Mouse (Mus musculus) ES-CJ7 (cell line): ENCODE measurements around the gene Shoc2.

Source experiments
- DNase-seq: peaks from one replicate; pipeline ENCODE4 v3.0.0; 2011; ENCODE audit warnings: low read depth, low spot score

The Shoc2 gene

GRCm38 (mm10) chr19:54035100-54035499 lies 91.0 kb downstream of the Shoc2 start:
- no peak for DNase-seq

- peak; percentile 59 for DNase-seq
These were observed 95.3 kb downstream of the Shoc2 start for GRCm38 (mm10) chr19:54039441-54039840.

GRCm38 (mm10) chr19:54040356-54041028 lies 96.4 kb downstream of the Shoc2 start:
- no peak for DNase-seq

DNA sequence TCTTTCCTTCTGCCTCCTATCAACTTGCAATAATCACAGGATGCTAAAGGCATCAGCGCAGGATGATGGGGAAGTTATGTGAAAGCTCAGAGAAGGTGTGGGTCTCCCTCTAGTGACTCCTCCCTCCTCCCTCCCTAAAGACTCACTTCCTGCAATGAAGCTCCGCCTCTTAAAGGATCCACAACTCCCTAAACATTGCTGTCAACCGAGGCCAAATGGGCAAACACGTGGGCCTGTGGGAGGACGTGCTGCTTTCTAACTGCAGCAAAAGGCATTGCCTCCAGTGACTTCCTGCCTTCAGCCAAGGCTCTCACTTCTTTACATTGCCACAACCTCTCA lies 96.9 kb downstream of the Shoc2 start:
- DNase-seq = no peak

DNA sequence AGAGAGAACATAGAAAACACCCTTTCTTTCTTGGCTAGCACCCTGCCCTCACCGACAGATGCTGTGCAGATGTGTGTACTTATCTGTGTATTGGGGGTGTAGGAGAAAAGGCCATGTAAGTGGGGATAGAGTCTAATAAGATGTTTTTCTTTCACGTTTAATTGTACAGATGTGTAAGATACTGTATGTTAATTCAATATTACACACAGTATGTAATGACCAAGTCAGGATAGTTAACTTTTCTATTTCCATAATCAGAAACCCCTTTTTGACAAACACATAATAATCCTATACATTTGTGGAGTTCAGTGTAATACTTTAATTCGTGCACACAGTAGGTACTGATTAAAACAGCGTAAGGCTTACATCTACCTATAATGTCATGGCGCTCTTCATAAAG lies 99.7 kb downstream of the Shoc2 start, which contains the start of gene Adra2a:
Gene Adra2a (plus strand): TSS at position 301 of the 400 bp plus-strand sequence.
- DNase-seq = no peak

DNA sequence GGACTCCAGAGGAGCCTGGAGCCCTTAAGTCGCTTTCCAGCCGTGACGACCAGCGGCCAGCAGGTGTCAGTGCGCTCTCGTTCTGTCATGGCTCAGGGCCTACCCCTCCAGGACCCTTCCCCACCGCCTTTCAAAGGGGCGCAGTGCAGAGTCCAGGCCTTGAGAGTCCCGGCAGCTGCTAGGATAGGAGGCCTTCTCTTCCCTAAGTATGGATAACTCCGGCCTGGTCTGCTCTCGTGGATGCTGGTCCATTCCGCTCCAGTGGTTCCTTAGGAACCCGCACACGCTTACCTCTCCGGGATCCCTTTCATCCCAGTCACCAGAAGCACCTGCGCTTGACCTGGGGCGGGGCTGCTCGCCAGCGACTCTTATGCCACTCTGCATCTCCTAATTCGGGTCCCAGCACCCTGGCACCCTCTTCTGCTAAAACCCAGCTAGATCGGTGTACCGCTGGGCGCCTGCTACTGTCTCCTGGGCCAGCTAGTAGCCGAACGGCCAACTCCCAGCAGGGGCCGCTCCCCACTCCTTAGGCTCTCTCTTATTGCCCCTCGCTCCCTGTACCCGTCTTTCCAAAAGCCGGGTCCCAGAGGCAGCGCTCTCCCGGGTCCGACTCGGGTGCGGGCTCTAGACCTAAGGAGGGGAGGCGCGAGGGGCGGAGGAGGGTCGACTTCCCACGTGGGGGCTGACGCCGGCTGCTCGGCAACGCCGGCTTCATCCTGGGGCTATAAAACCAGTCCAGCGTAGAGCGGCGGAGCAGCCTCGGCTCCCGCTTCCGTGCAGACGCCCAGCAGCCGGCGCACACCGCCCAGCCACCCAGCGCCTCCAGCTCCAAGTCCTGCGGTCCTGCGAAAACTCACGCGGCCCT lies 100.6 kb downstream of the Shoc2 start:
- DNase-seq = peak; percentile 82

- no peak for DNase-seq
These were observed 101.3 kb downstream of the Shoc2 start for GRCm38 (mm10) chr19:54045412-54045811.

DNA sequence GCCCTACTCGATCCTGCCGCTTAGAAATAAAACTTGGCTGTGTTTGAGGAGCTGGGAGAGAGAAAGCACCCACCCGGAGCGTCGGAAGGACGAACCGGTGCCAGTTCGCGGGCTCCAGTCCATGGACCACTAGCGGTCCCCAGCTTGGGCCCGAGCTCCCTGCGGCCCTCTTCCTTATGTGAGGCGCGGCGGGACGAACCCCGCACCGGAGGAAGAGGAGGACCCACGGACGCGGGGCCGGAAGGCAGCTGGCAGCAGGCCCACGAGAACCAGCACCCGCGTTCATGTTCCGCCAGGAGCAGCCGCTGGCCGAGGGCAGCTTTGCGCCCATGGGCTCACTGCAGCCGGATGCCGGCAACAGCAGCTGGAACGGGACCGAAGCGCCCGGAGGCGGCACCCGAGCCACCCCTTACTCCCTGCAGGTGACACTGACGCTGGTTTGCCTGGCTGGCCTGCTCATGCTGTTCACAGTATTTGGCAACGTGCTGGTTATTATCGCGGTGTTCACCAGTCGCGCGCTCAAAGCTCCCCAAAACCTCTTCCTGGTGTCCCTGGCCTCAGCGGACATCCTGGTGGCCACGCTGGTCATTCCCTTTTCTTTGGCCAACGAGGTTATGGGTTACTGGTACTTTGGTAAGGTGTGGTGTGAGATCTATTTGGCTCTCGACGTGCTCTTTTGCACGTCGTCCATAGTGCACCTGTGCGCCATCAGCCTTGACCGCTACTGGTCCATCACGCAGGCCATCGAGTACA lies 102.0 kb downstream of the Shoc2 start:
- no peak for DNase-seq

DNA sequence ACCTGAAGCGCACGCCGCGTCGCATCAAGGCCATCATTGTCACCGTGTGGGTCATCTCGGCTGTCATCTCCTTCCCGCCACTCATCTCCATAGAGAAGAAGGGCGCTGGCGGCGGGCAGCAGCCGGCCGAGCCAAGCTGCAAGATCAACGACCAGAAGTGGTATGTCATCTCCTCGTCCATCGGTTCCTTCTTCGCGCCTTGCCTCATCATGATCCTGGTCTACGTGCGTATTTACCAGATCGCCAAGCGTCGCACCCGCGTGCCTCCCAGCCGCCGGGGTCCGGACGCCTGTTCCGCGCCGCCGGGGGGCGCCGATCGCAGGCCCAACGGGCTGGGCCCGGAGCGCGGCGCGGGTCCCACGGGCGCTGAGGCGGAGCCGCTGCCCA lies 102.6 kb downstream of the Shoc2 start:
- DNase-seq = no peak

- DNase-seq = peak; percentile 21
These were observed 103.4 kb downstream of the Shoc2 start for GRCm38 (mm10) chr19:54047386-54048050.

GRCm38 (mm10) chr19:54048161-54048885 lies 104.2 kb downstream of the Shoc2 start:
- no peak for DNase-seq

DNA sequence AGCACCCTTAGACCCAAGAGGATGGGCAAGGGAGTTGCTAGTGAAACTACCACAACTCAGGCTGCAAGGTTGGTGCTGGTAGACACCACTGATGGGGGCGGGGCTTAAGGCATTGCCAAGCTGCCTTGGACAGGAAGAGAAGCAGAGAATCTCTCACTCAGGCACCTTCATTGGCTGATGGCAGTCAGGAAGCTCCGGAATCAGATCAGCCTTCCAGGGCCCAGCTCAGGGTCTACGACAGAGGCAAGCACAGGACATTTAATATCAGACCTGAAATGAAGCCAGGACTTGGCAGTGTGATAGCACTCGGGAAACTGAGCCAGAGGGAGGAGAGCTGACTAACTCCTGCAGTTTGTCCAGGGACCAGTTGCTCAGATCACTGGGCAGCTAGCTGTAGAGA lies 107.5 kb downstream of the Shoc2 start:
- DNase-seq = no peak

DNA sequence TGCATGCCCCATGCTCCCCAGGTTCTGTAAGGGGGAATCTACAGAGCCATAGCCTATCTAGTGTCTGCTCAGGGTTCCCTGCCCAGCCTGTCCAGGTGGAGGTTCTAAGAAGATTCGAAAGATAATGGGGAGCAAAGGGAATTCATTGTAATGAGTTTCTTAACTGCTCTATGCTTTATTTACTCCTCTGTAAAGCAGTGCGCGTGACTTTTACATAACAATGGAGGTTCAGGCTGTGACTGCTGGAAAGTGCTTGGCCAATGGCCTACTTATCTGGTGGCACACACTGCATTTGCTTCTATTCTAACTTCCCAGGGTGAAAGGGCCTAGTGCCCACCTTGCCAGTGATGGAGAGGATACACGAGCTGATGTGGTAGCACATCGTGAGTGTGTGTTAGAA lies 111.7 kb downstream of the Shoc2 start:
- DNase-seq = peak; percentile 44

GRCm38 (mm10) chr19:54068447-54068846 lies 124.3 kb downstream of the Shoc2 start:
- no peak for DNase-seq

GRCm38 (mm10) chr19:54070521-54070920 lies 126.4 kb downstream of the Shoc2 start:
- DNase-seq = no peak

GRCm38 (mm10) chr19:54072233-54072800 lies 128.2 kb downstream of the Shoc2 start:
- no peak for DNase-seq

- DNase-seq = no peak
These were observed 132.6 kb downstream of the Shoc2 start for GRCm38 (mm10) chr19:54076362-54077349.

DNA sequence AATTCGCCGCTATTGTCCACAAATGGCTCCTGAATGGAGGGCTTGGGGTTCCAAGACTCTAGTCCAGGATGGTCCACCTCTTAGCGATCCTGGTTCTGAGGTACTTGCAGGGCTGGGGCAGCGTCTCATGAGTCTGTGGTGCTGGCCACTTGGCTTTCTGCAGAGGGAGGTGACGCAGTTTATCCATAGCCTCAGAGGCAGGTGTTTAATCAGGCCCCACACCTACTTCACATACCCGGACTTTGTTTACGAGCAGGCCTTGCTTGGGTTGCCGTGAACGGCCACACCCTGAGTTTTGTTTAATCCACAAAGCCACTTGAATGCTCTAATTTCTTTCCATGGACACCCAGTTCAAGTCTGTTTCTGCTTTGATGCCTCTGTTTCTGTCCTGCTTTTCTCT lies 137.2 kb downstream of the Shoc2 start:
- no peak for DNase-seq

DNA sequence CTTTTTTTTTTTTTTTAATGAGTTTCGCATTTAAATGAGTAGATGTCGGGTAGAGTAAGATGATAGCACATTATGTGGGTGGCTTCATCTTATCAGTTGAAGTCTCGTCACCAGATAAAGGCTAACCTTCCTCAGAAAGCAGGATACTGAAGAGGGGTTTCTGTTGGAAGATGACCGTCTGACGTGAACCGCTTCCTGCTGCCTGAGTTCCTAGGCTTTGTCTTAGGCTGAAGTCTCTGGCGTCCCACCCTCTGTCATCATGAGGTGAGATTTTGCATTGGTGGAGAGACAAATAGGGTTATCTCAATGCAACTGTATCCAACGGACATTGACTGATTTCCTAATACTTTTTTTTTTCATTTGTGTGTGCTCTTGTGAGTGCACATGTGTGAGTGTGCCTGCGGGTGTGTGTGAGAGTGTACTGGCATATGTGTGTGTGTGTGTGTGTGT lies 137.6 kb downstream of the Shoc2 start:
- DNase-seq = no peak
